Mouse (Mus musculus) MEL (cell line): Measurements from ENCODE around the gene Prpf18. TPM values are rescaled to one million over a fixed set of nuclear protein-coding genes. Genes with fewer than 3 reads are reported as not detected.

Experiments
- DNase-seq: peaks from one replicate; pipeline ENCODE4 v3.0.0; 2011; ENCODE audit warnings: low read depth, low spot score
- H3K27ac ChIP-seq: 2 replicates; pipeline ENCODE4 v1.5.1; 2012; ENCODE audit warnings: low read depth, mild to moderate bottlenecking, control low read depth, low read length, moderate library complexity; ENCODE audit not compliant: control insufficient read depth
- H3K27me3 ChIP-seq, 2 experiments: fragments of 150-350 bp in 1 of 2; sonication (generic) in 1 of 2; 2 replicates each; pipeline ENCODE4 v1.6.1; 2012; ENCODE audit warnings: low read length in 2 of 2, mild to moderate bottlenecking in 2 of 2, improper control_type of control experiment in 1 of 2, moderate library complexity in 1 of 2; ENCODE audit not compliant: insufficient read depth in 2 of 2, control insufficient read depth in 1 of 2
- H3K36me3 ChIP-seq, 2 experiments: 2 replicates each; pipeline ENCODE4 v1.6.1; 2012 to 2014; ENCODE audit warnings: low read length in 2 of 2, improper control_type of control experiment in 1 of 2, inconsistent platforms in 1 of 2, mild to moderate bottlenecking in 1 of 2; ENCODE audit not compliant: insufficient read depth in 2 of 2, control insufficient read depth in 1 of 2
- H3K4me1 ChIP-seq, 2 experiments: fragments of 150-350 bp in 1 of 2; sonication (generic) in 1 of 2; 2 replicates each; pipeline ENCODE4 v1.6.1; 2012; ENCODE audit warnings: low read length in 2 of 2, improper control_type of control experiment in 1 of 2, mild to moderate bottlenecking in 1 of 2; ENCODE audit not compliant: insufficient read depth in 2 of 2, control insufficient read depth in 1 of 2
- H3K4me3 ChIP-seq, 2 experiments: fragments of 150-350 bp in 1 of 2; sonication (generic) in 1 of 2; 2 replicates each; pipeline ENCODE4 v1.5.1; 2012; ENCODE audit warnings: low read depth in 2 of 2, low read length in 2 of 2, mild to moderate bottlenecking in 2 of 2, moderate library complexity in 2 of 2, control low read depth in 1 of 2, improper control_type of control experiment in 1 of 2; ENCODE audit not compliant: control insufficient read depth in 1 of 2, insufficient read depth in 1 of 2
- H3K79me2 ChIP-seq: 2 replicates; pipeline ENCODE4 v1.6.1; 2012; ENCODE audit warnings: mild to moderate bottlenecking, low read length, moderate library complexity; ENCODE audit not compliant: control insufficient read depth, poor library complexity, insufficient read depth
- H3K9ac ChIP-seq: 2 replicates; pipeline ENCODE4 v1.6.1; 2012; ENCODE audit warnings: low read depth, mild to moderate bottlenecking, control low read depth, low read length, moderate library complexity; ENCODE audit not compliant: control insufficient read depth, poor library complexity, severe bottlenecking
- H3K9me3 ChIP-seq: fragments of 150-350 bp; sonication (generic); replicated peaks from 2 replicates; pipeline ENCODE4 v1.6.1; 2012; ENCODE audit warnings: mild to moderate bottlenecking, low read length, improper control_type of control experiment, moderate library complexity; ENCODE audit not compliant: insufficient read depth
- CHD1 ChIP-seq: IDR thresholded peaks from 2 replicates; pipeline ENCODE4 v1.6.1; 2012; ENCODE audit warnings: low read depth, mild to moderate bottlenecking, inconsistent platforms, low read length, improper control_type of control experiment
- CHD2 ChIP-seq: IDR thresholded peaks from 2 replicates; pipeline ENCODE4 v1.6.1; 2011; ENCODE audit warnings: low read length, improper control_type of control experiment
- EP300 ChIP-seq, 2 experiments: IDR thresholded peaks; 2 replicates each; pipeline ENCODE4 v1.6.1; 2011; ENCODE audit warnings: improper control_type of control experiment in 2 of 2, low read length in 2 of 2, low read depth in 1 of 2, mild to moderate bottlenecking in 1 of 2
- ETS1 ChIP-seq: IDR thresholded peaks from 2 replicates; pipeline ENCODE4 v1.6.1; 2012; ENCODE audit warnings: low read depth, mild to moderate bottlenecking, inconsistent platforms, low read length, improper control_type of control experiment, moderate library complexity
- MAX ChIP-seq: IDR thresholded peaks from 2 replicates; pipeline ENCODE4 v1.6.1; 2011; ENCODE audit warnings: low read length, improper control_type of control experiment
- NRF1 ChIP-seq: IDR thresholded peaks from 2 replicates; pipeline ENCODE4 v1.6.1; 2014; ENCODE audit warnings: low read depth, mild to moderate bottlenecking, inconsistent platforms, low read length, improper control_type of control experiment, moderate library complexity; ENCODE audit not compliant: poor library complexity, insufficient read depth, severe bottlenecking
- POLR2AphosphoS5 ChIP-seq: IDR thresholded peaks from 2 replicates; pipeline ENCODE4 v1.6.1; 2012; ENCODE audit warnings: low read depth, borderline replicate concordance, mild to moderate bottlenecking, inconsistent platforms, low read length, moderate library complexity, mixed read lengths
- SIN3A ChIP-seq: IDR thresholded peaks from 2 replicates; pipeline ENCODE4 v1.6.1; 2012; ENCODE audit warnings: low read length, improper control_type of control experiment, inconsistent platforms
- TBP ChIP-seq: IDR thresholded peaks from 2 replicates; pipeline ENCODE4 v1.8.0; 2011; ENCODE audit warnings: low read depth, low read length, improper control_type of control experiment
- USF2 ChIP-seq, 2 experiments: IDR thresholded peaks; 2 replicates each; pipeline ENCODE4 v1.6.1; 2011 to 2012; ENCODE audit warnings: improper control_type of control experiment in 2 of 2, low read length in 2 of 2, borderline replicate concordance in 1 of 2, inconsistent platforms in 1 of 2, low read depth in 1 of 2, mild to moderate bottlenecking in 1 of 2; ENCODE audit not compliant: insufficient read depth in 1 of 2
- ZC3H11A ChIP-seq: IDR thresholded peaks from 2 replicates; pipeline ENCODE4 v1.6.1; 2012; ENCODE audit warnings: low read depth, mild to moderate bottlenecking, inconsistent platforms, low read length, improper control_type of control experiment
- ZNF384 ChIP-seq: IDR thresholded peaks from 2 replicates; pipeline ENCODE4 v1.6.1; 2012; ENCODE audit warnings: low read depth, mild to moderate bottlenecking, inconsistent platforms, low read length, improper control_type of control experiment
- polyA plus RNA-seq, 2 experiments: library from polyadenylated mRNA; stranded (reverse) in 1 of 2; unstranded in 1 of 2; fragments of >175 nt in 1 of 2; fragments of >200 nt in 1 of 2; gene quantifications; 2 replicates each; pipeline versions ENCODE4 v1.2.1 to v1.2.4; 2012; ENCODE audit warnings: low replicate concordance in 2 of 2, low read depth in 1 of 2; ENCODE audit not compliant: insufficient read length in 2 of 2, insufficient read depth in 1 of 2, missing spikeins in 1 of 2
- total RNA-seq: library from RNA; depleted of rRNA; stranded (reverse); fragments of 300-350 nt; gene quantifications from 2 replicates; pipeline ENCODE4 v1.2.3, GENCODE M21; 2012

The Prpf18 gene
- total and polyA plus RNA-seq, 3 experiments: 26.3 to 31.2 TPM; not detected in 1

GRCm38 (mm10) chr2:4578291-4578690, 73.6 kb downstream of the Prpf18 start:
- no peak for TF ChIP-seq TBP
- TF ChIP-seq SIN3A: no peak
- TF ChIP-seq NRF1: no peak
- DNase-seq: no peak
- Histone ChIP-seq H3K4me3 (no peak overlapping the region), H3K79me2 (no peaks in the 10 kb centered on the region), H3K9me3 (no peaks in the 10 kb centered on the region), H3K27me3 (no peaks in the 10 kb centered on the region), H3K9ac (no peak overlapping the region), H3K27ac (no peak overlapping the region), H3K36me3 (peaks cover 0 to 29% of the 10 kb centered on the region in 2 experiments; a peak in 2 of 4 replicates), H3K4me1 (no peaks in the 10 kb centered on the region)

GRCm38 (mm10) chr2:4575975-4576374, 75.9 kb downstream of the Prpf18 start:
- no peak for DNase-seq
- Histone ChIP-seq H3K36me3 (peaks cover 3 to 38% of the 10 kb centered on the region in 2 experiments; a peak in 3 of 4 replicates), H3K79me2 (no peaks in the 10 kb centered on the region), H3K27me3 (no peaks in the 10 kb centered on the region), H3K4me3 (no peak overlapping the region), H3K27ac (no peak overlapping the region), H3K4me1 (peaks cover 3 to 7% of the 10 kb centered on the region in 2 experiments; a peak in 2 of 4 replicates), H3K9me3 (no peaks in the 10 kb centered on the region), H3K9ac (no peak overlapping the region)
- TF ChIP-seq ZNF384: no peak
- TF ChIP-seq MAX: no peak
- TF ChIP-seq USF2 (IDR thresholded peaks at IDR 0.05; ENCODE audit: borderline replicate concordance in 1 of 2, insufficient read depth in 1 of 2, low read depth in 1 of 2, low read length in 2 of 2): no peak
- no peak for TF ChIP-seq TBP
- no peak for TF ChIP-seq ZC3H11A
- TF ChIP-seq CHD1: no peak
- TF ChIP-seq ETS1: no peak
- TF ChIP-seq CHD2: no peak

GRCm38 (mm10) chr2:4575163-4575562, 76.8 kb downstream of the Prpf18 start:
- Histone ChIP-seq H3K9ac (no peak overlapping the region), H3K4me1 (peaks cover 8% of the 10 kb centered on the region in 2 experiments; a peak in 2 of 4 replicates)
- TF ChIP-seq EP300 (IDR thresholded peaks at IDR 0.05; ENCODE audit: low read depth in 1 of 2, low read length in 2 of 2) (no peak), POLR2AphosphoS5 (no peak)
- TF ChIP-seq, all 39 proteins: peak for 0
- Histone ChIP-seq H3K27me3 (no peaks in the 10 kb centered on the region), H3K27ac (no peak overlapping the region), H3K36me3 (peaks cover 7 to 38% of the 10 kb centered on the region in 2 experiments; a peak in 3 of 4 replicates), H3K4me3 (no peak overlapping the region), H3K9me3 (no peaks in the 10 kb centered on the region), H3K79me2 (no peaks in the 10 kb centered on the region)
- DNase-seq: no peak
